Mouse (Mus musculus) kidney, adult 2 months (tissue): ENCODE data around the gene Calhm1. TPM values are rescaled to one million over a fixed set of nuclear protein-coding genes. Genes with fewer than 3 reads are reported as not detected.

ENCODE experiments used
- DNase-seq: peaks from one replicate; pipeline ENCODE4 v3.0.0; 2021
- H3K27ac ChIP-seq: fragments of 200-500 bp; 2 replicates; pipeline ENCODE4 v1.5.1; 2012; ENCODE audit warnings: low read depth, low read length, control low read depth, inconsistent platforms; ENCODE audit not compliant: insufficient read depth
- H3K27me3 ChIP-seq: fragments of 200-500 bp; replicated peaks from 2 replicates; pipeline ENCODE4 v1.6.1; 2012; ENCODE audit warnings: mild to moderate bottlenecking, moderate library complexity, low read length, inconsistent platforms; ENCODE audit not compliant: control insufficient read depth, insufficient read depth
- H3K36me3 ChIP-seq: fragments of 200-500 bp; 2 replicates; pipeline ENCODE4 v1.6.1; 2012; ENCODE audit warnings: mild to moderate bottlenecking, moderate library complexity, low read length, inconsistent platforms; ENCODE audit not compliant: control insufficient read depth, insufficient read depth
- H3K4me1 ChIP-seq: fragments of 200-500 bp; 2 replicates; pipeline ENCODE4 v1.6.1; 2011; ENCODE audit warnings: low read length; ENCODE audit not compliant: control insufficient read depth, insufficient read depth
- H3K4me3 ChIP-seq: fragments of 200-500 bp; 2 replicates; pipeline ENCODE4 v1.5.1; 2011; ENCODE audit warnings: mild to moderate bottlenecking, low read depth, low read length, control low read depth; ENCODE audit not compliant: insufficient read depth
- CTCF ChIP-seq: fragments of 200-500 bp; conservative IDR thresholded peaks from 2 replicates; pipeline ENCODE4 v1.5.1; 2011; ENCODE audit warnings: low read depth, mild to moderate bottlenecking, control low read depth, low read length, moderate library complexity, mixed read lengths; ENCODE audit not compliant: insufficient read depth, insufficient read length
- POLR2A ChIP-seq: fragments of 200-500 bp; IDR thresholded peaks from one replicate; pipeline ENCODE4 v1.6.1; 2011; ENCODE audit warnings: low read depth, low read length, control low read depth
- WGBS: fragments of 180-500 bp; shearing (Covaris S2); methylation state at CpG from one replicate; pipeline ENCODE4 v1.1.7; 2018; 5-methylcytosine and 5-hydroxymethylcytosine counted together
- polyA plus RNA-seq: library from polyadenylated mRNA; depleted of rRNA; stranded (reverse); fragments of >200 nt; gene quantifications from 2 replicates; pipeline ENCODE4 v1.2.3, GENCODE M21; 2012; rRNA removed

Gene Calhm1
- not detected in 2 replicates for polyA plus RNA-seq

DNA sequence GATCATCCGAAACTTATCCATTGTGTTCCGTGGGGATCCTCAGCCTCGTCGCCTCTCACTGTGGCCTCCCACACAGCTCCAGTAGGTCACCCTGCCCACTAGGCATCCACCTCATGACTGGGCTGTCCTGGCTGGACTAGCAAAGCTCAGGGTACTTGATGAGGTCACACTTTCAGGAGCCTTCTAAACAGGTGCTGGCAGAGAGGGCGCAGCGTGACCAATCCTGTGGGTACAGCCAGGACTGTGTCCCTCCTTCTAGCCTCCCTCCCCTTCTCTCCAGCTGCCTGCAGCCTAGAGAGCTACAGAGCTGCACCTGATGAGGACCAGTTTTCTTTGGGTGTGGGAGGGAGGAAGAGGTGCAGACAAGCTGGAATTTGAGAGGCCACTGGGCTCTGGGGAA lies at the start of gene Calhm1:
Gene Calhm1 (minus strand): TSS at position 101 of the 400 bp plus-strand sequence.
- 90% methylated on average over 6 of the region's 6 CpGs for WGBS
- no peaks in the 10 kb centered on the region for H3K36me3 ChIP-seq
- no peak for DNase-seq
- H3K27me3 ChIP-seq: no peaks in the 10 kb centered on the region
- TF ChIP-seq POLR2A (no peak), CTCF (no peak)
- H3K27ac ChIP-seq: no peak within 1 kb of the TSS
- H3K4me3 ChIP-seq: no peak within 1 kb of the TSS
- H3K4me1 ChIP-seq: no peaks in the 10 kb centered on the region

DNA sequence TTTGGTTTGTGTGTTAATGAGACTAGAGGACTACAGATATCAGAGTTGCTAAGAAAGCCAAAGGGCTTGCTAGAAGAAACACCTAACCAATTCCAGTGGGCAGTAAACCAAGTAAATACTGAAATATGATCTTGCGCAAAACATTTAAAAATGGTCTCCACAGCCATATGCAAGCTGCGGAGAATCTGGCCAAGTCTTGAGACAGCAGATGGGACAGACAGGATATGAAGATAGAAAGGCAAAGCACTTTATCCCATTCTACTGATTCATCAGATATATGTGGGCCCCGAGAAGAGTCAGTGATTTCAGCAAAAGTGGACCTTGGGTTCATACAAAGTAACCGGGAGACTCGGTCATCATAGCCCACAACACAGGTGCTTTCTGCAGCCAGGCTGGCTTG lies 48.1 kb upstream of the Calhm1 start:
- WGBS: over 99% methylated on average over 5 of the region's 5 CpGs
- Histone ChIP-seq H3K4me3 (no peak overlapping the region), H3K27me3 (no peaks in the 10 kb centered on the region), H3K4me1 (no peaks in the 10 kb centered on the region), H3K36me3 (no peaks in the 10 kb centered on the region), H3K27ac (no peak overlapping the region)
- DNase-seq: no peak
- TF ChIP-seq CTCF (no peak), POLR2A (no peak)

DNA sequence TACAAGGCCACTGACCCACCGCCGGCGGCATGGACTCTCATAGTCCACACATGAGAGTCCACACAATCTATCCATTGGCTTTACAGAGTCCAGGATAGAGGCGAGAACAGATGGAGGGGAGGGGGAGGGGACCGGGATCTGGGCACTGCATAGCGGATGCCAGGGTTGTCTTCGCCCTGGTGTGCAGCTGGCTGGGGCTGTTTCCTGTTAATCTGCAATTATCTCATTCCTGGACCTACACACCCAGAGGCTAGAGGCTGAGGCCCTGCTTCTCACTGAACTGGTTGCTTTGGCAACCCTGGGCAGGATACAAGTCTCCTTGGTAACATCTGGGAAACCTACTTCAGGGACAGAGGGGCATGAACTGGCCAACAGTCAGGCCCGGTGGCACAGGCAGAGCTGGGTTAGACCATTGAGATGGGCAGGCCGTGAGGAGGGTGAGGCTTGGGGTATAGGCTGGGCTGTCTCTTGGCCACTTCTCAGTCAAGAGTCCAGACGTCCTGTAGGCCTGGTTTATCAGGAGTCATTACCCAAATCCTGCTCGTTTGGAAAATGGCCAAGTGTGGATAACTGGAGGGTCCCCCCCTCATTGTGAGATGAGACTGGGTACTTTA lies 44.6 kb upstream of the Calhm1 start:
- TF ChIP-seq POLR2A (no peak), CTCF (no peak)
- 75% methylated on average over 11 of the region's 11 CpGs for WGBS
- H3K4me1 ChIP-seq: no peaks in the 10 kb centered on the region

DNA sequence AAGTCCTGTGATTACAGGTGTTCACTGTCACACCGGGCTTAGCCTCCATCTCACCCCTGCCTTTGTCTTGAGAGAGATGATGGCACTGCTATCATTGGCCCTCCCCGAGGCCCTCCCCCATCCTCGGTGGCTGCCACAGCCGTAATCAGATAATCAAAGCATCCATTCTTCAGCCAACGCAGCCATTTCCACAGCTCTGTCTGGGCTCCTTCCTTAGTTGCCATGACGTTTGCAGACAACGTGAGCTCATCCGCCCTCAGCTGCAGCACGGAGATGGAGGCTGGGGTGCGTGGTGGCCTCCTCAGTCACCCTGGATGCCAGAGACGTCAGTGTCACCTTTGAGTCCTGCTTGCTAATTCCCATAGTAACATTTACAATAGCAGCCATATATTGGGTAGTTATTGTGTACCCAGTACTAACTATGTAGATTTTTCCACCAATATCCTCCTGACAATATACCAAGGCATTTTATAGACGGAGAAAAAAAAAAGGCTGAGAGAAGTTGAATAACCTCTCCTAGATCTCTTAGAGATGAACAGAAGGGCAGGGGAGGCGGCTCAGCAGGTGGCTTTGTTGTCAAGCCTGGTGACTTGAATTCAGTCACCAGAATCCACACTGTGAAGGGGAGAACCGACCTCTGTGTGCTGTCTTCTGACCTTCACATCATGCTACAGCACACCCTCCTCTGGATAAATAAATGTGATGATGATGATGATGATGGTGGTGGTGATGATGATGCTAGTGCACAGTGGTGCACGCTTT lies 42.6 kb upstream of the Calhm1 start:
- no peak for DNase-seq
- Histone ChIP-seq H3K4me3 (no peak overlapping the region), H3K4me1 (no peaks in the 10 kb centered on the region), H3K36me3 (no peaks in the 10 kb centered on the region), H3K27ac (no peak overlapping the region), H3K27me3 (no peaks in the 10 kb centered on the region)
- WGBS: 58% methylated on average over 15 of the region's 15 CpGs
- no peak for TF ChIP-seq POLR2A
- no peak for TF ChIP-seq CTCF

More for the DNA sequence above, 44.6 kb upstream of the Calhm1 start:
- no peak for DNase-seq
- no peak overlapping the region for H3K27ac ChIP-seq
- no peaks in the 10 kb centered on the region for H3K36me3 ChIP-seq
- H3K4me3 ChIP-seq: no peak overlapping the region
- H3K27me3 ChIP-seq: no peaks in the 10 kb centered on the region

DNA sequence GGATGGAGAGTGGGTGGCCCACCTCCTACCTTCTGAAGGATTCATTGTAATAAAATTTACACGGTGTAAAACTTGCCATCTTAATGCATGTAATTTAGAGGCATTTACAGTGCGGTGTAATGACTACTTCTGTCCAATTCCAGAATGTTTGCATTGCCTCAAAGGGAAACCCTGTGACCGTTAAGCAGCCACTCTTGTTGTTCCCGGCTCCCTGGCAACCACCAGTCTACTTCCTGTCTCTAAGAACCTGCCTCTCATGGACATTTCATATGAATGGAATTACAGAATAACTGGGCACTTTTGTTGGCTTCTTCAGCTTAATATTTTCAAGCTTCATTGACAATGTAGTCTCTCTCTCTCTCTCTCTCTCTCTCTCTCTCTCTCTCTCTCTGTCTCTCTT lies 40.7 kb upstream of the Calhm1 start:
- WGBS: 35% methylated on average over 4 of the region's 4 CpGs
- TF ChIP-seq POLR2A (no peak), CTCF (no peak)
- H3K36me3 ChIP-seq: no peaks in the 10 kb centered on the region
- no peak overlapping the region for H3K4me3 ChIP-seq
- no peaks in the 10 kb centered on the region for H3K27me3 ChIP-seq
- no peaks in the 10 kb centered on the region for H3K4me1 ChIP-seq
- H3K27ac ChIP-seq: no peak overlapping the region
- DNase-seq: no peak

DNA sequence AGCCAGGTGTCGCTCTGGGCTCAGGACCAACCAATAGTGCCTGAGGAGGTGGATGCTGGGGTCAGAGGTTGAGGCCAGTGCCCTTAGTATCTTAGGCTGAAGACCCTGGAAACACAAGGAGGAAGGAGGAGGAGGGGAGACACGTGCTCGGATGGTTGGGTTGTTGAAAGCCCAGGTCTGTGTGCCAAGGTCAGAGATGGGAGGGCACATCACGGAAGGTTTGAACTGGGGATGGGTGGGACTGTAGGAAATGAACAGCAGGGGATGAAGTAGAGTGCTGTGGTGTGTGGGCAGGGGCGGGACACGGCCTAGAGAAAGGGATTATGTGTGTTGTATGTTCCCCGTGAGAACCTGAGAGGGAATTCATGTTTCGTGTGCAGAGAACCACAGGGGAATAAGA lies 40.2 kb upstream of the Calhm1 start:
- no peak overlapping the region for H3K27ac ChIP-seq
- no peaks in the 10 kb centered on the region for H3K36me3 ChIP-seq
- 65% methylated on average over 8 of the region's 8 CpGs for WGBS
- no peak for DNase-seq
- no peak overlapping the region for H3K4me3 ChIP-seq
- H3K27me3 ChIP-seq: no peaks in the 10 kb centered on the region
- H3K4me1 ChIP-seq: no peaks in the 10 kb centered on the region
- TF ChIP-seq POLR2A: no peak
- TF ChIP-seq CTCF: no peak

DNA sequence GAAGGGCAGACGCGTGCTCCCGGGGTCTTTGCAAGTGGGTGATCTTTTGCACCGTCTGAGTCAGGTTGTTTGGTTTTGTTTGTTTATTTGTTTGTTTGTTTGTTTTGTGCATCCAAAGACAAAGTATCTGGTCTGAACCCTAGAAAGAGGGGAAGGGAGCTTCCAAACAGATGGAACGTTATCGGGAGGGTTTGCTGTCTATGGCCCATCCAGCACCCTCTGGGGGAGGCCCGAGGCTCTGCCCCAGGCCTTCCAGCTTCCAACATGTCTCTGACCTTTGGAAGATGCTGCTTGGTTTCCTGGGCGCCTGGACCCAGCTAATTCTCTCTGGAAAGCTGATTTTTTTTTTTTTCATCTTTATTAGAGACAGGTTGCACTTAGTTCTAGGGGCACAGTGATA lies 36.0 kb upstream of the Calhm1 start:
- Histone ChIP-seq H3K27me3 (no peaks in the 10 kb centered on the region), H3K4me3 (no peak overlapping the region), H3K4me1 (no peaks in the 10 kb centered on the region), H3K27ac (no peak overlapping the region), H3K36me3 (no peaks in the 10 kb centered on the region)
- no peak for TF ChIP-seq CTCF
- no peak for TF ChIP-seq POLR2A
- DNase-seq: no peak
- WGBS: 36% methylated on average over 8 of the region's 8 CpGs
